Mouse (Mus musculus): ENCODE data around the gene Gm525. TPM values are rescaled to one million over a fixed set of nuclear protein-coding genes. Genes with fewer than 3 reads are reported as not detected.
"Not testable (repeated sequence)": the region's sequence is repeated elsewhere in the genome, so short reads cannot be mapped to it uniquely, and the experiment has no call there.

The Gm525 gene
- polyA plus RNA-seq, 1 experiment from 2014 or later: not detected

DNA sequence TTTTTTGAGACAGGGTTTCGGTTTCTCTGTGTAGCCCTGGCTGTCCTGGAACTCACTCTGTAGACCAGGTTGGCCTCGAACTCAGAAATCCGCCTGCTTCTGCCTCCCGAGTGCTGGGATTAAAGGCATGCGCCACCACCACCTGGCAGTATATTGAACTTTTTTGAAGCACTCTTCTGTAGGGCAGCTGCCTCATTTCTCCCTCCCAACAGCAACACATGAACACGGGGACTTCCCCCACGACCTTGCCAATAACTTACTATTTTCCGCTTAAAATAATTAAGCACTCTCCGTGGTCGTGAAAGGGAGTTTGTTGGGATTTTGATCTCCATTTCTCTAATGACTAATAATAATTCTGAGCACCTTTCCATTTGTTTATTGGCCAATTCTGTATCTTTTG is 23.7 kb downstream of the Gm525 start:
- H3K79me2 ChIP-seq (ENCODE audit: inconsistent target); H3K4me3 ChIP-seq (ENCODE audit: inconsistent target); H3K36me3 ChIP-seq (ENCODE audit: inconsistent target); H3K27ac ChIP-seq: not testable (repeated sequence)
- WGBS (ENCODE audit: missing documents): 91% methylated on average over 10 of the region's 10 CpGs

DNA sequence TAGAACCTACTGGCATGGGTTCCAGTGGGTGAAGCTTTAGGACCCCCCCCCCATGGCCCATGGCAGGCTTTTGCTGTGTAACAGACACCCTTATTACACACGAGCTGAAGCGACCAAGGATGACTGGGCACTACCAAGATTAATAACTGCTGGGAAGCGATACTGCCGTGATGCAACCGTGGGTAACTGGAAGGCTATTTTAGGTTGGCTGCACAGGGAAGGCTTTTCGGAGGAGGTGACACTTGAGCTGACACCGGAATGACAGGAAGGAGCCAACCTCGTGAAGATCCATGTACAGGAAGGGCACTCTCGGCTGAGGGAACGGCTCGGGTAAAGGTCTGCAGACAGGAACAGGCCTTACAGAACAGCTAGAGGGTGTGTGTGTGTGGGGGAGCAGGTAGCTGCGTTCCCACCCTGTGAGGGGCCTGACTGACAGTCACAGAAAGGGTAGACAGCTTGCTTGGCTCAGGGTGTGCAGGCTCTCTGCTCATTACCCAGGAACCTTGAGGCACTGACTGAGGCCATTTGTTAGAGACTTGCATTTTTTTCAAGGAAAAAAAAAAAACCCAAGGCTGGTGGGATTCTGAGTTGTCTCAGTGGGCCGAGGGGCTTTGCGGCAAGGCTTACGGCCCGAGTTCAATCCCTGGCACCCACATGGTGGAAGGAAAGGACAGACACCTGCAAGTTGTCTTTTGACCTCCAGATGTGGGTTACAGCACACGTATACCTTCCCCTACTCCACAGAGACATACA is 24.6 kb downstream of the Gm525 start:
- WGBS (ENCODE audit: missing documents): 53% methylated on average over 17 of the region's 17 CpGs
- no peaks in the 10 kb centered on the region for H3K79me2 ChIP-seq (ENCODE audit: inconsistent target)
- H3K36me3 ChIP-seq (ENCODE audit: inconsistent target): no peaks in the 10 kb centered on the region
- H3K4me3 ChIP-seq (ENCODE audit: inconsistent target): no peak overlapping the region
- no peak overlapping the region for H3K27ac ChIP-seq

DNA sequence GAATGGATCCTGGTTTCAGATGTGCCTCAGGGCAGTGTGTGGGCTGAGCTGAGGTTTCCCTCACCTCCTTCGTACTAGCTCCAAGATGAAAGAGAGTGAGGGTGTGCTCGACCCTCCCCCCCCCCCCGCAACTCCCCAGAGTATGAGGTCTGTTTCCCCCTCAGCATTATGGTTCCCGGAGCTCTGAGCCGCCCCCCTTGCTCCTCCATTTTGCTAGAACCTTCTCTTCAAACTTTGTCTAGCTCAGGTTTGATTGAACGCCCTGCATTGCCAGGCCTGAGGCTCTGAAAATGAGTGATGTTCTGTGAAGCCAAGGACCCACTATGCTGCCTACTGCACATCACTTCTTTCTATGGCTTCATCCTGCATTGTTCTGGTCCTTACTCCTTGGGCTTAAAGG is 25.3 kb downstream of the Gm525 start:
- Histone ChIP-seq H3K27ac (no peak overlapping the region), H3K79me2 (ENCODE audit: inconsistent target) (no peaks in the 10 kb centered on the region), H3K4me3 (ENCODE audit: inconsistent target) (no peak overlapping the region), H3K36me3 (ENCODE audit: inconsistent target) (no peaks in the 10 kb centered on the region)
- WGBS (ENCODE audit: missing documents): 81% methylated on average over 5 of the region's 6 CpGs

- H3K79me2 ChIP-seq (ENCODE audit: inconsistent target): no peaks in the 10 kb centered on the region
- peak overlapping the region; percentile 38 for H3K4me3 ChIP-seq (ENCODE audit: inconsistent target)
- no peak overlapping the region for H3K27ac ChIP-seq
- WGBS (ENCODE audit: missing documents): 1% methylated on average over 9 of the region's 9 CpGs
- H3K36me3 ChIP-seq (ENCODE audit: inconsistent target): no peaks in the 10 kb centered on the region
Observed at GRCm38 (mm10) chr11:89100403-89100802, 26.8 kb downstream of the Gm525 start.

DNA sequence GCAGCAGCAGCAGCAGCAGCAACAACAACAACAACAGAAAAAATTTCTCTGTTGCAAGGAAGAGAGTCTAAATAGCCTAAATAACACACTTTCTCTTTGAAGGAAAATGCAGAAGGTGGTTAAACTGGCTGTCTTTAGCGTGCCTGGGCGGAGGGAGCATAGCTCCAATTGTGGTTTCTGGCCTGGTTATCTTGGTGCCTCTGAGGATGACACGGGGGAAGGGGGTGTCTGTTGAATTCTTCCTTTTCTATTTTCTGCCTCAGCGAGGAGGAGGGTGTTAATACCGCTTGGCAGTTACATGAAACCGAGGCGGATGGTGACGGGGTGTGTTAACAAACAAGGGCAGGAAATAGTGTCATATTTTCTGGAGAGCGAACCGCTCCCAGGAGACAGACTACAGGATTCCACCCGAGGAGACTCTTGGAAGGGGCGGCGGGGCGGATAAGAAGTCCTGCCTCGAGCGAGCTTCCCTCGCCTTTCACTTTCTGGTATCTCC is 27.2 kb downstream of the Gm525 start:
- Histone ChIP-seq H3K4me3 (ENCODE audit: inconsistent target) (peak overlapping the region; percentile 38), H3K36me3 (ENCODE audit: inconsistent target) (no peaks in the 10 kb centered on the region), H3K27ac (no peak overlapping the region), H3K79me2 (ENCODE audit: inconsistent target) (no peaks in the 10 kb centered on the region)
- WGBS (ENCODE audit: missing documents): 11% methylated on average over 17 of the region's 17 CpGs

- WGBS (ENCODE audit: missing documents): 93% methylated on average over 14 of the region's 14 CpGs
- Histone ChIP-seq H3K27ac (no peak overlapping the region), H3K4me3 (ENCODE audit: inconsistent target) (no peak overlapping the region), H3K36me3 (ENCODE audit: inconsistent target) (no peaks in the 10 kb centered on the region), H3K79me2 (ENCODE audit: inconsistent target) (no peaks in the 10 kb centered on the region)
Observed at GRCm38 (mm10) chr11:89103166-89103565, 29.5 kb downstream of the Gm525 start.

DNA sequence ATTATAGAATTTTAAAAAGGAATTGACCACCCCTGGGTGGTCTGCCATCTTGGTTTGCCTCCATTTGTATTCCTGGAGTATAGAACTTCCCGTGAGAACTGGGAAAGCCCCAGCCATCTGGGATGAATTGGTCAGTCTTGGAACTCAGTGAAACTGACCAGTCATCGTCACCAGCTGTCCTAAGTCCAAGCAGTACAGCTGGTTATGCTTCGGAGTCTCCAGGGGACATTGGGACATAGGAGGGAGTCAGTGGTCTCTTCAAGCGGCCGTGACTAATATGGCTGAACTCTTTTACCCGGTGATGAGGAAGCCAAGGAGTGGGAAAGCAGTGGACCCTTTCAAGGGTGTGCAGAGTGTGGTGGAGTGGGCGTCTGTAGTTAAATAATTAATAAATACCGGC is 31.6 kb downstream of the Gm525 start:
- WGBS (ENCODE audit: missing documents): 100% methylated on average over 6 of the region's 8 CpGs
- no peaks in the 10 kb centered on the region for H3K36me3 ChIP-seq (ENCODE audit: inconsistent target)
- no peaks in the 10 kb centered on the region for H3K79me2 ChIP-seq (ENCODE audit: inconsistent target)
- no peak overlapping the region for H3K4me3 ChIP-seq (ENCODE audit: inconsistent target)
- H3K27ac ChIP-seq: no peak overlapping the region

DNA sequence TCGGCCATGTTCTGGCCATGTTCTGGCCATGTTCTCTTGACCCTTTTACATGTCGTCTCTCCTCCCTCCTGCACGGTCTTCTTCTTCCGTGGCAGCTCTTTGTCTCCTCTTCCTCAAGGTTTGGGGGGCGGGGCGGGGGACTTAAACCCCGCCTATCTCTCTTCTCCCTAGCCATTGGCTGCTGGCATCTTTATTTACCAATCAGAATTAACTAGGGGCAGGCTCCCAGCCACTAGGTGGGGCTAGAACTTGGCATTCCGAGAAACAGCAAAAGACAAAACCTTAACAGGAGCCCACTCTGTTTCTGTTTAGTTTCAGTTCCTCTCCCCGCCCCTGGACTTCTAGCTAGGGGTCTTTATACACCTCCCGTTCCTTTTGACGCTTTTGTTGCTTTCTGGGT is 32.2 kb downstream of the Gm525 start:
- Histone ChIP-seq H3K4me3 (ENCODE audit: inconsistent target) (no peak overlapping the region), H3K79me2 (ENCODE audit: inconsistent target) (no peaks in the 10 kb centered on the region), H3K27ac (no peak overlapping the region), H3K36me3 (ENCODE audit: inconsistent target) (no peaks in the 10 kb centered on the region)
- 60% methylated on average over 10 of the region's 11 CpGs for WGBS (ENCODE audit: missing documents)

- no peak overlapping the region for H3K27ac ChIP-seq
- 78% methylated on average over 12 of the region's 12 CpGs for WGBS (ENCODE audit: missing documents)
- no peaks in the 10 kb centered on the region for H3K36me3 ChIP-seq (ENCODE audit: inconsistent target)
- H3K79me2 ChIP-seq (ENCODE audit: inconsistent target): no peaks in the 10 kb centered on the region
- H3K4me3 ChIP-seq (ENCODE audit: inconsistent target): no peak overlapping the region
Observed at GRCm38 (mm10) chr11:89107180-89107807, 33.7 kb downstream of the Gm525 start.

DNA sequence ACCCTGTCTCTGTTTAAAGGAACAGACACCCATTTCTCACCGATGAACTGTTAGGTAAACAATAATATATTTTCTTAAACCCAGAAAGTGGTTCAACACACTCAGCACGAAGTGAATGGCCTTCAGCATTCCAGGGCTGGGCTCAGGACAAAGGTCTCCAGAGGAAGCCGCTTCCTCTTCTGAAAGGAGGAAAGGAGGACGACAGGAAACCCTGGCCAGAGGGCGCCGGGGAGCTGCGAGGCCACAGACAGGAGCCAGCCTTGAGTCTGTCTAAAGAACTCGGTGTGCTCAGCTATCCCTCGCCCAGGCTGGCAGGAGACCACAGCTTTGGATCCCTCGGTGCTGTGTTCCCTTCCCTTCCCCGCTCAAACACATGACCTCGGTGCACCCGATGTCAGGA is 50.8 kb downstream of the Gm525 start:
- Histone ChIP-seq H3K36me3 (ENCODE audit: inconsistent target) (no peaks in the 10 kb centered on the region), H3K27ac (no peak overlapping the region), H3K4me3 (ENCODE audit: inconsistent target) (no peak overlapping the region), H3K79me2 (ENCODE audit: inconsistent target) (no peaks in the 10 kb centered on the region)
- WGBS (ENCODE audit: missing documents): 10% methylated on average over 13 of the region's 13 CpGs

- Histone ChIP-seq H3K36me3 (ENCODE audit: inconsistent target) (no peaks in the 10 kb centered on the region), H3K79me2 (ENCODE audit: inconsistent target) (no peaks in the 10 kb centered on the region), H3K27ac (no peak overlapping the region), H3K4me3 (ENCODE audit: inconsistent target) (no peak overlapping the region)
- 66% methylated on average over 4 of the region's 4 CpGs for WGBS (ENCODE audit: missing documents)
Observed at GRCm38 (mm10) chr11:89130856-89131255, 57.2 kb downstream of the Gm525 start.

DNA sequence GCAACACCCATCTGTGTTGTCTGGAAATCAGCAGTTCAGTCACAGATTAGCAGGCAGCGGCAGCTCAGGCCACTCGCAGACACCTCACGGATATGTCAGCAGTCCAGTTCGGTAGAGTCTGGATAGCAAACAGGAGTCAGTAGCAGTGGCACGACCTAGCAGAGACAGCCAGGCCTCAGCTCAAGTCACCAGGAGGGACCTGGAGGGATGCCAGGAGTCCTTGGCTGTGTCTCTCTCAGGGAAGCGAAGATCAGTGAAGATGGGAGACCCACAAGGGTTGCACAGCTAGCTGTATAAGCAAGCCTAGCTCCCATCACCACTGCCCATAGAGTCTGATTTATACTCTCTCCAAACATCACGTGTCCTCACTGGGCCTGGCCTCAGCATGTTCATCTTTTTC is 58.8 kb downstream of the Gm525 start:
- H3K27ac ChIP-seq: no peak overlapping the region
- no peak overlapping the region for H3K4me3 ChIP-seq (ENCODE audit: inconsistent target)
- H3K36me3 ChIP-seq (ENCODE audit: inconsistent target): no peaks in the 10 kb centered on the region
- H3K79me2 ChIP-seq (ENCODE audit: inconsistent target): no peaks in the 10 kb centered on the region
- 87% methylated on average over 7 of the region's 7 CpGs for WGBS (ENCODE audit: missing documents)

- WGBS (ENCODE audit: missing documents): 65% methylated on average over 2 of the region's 2 CpGs
- H3K27ac ChIP-seq: no peak overlapping the region
- no peaks in the 10 kb centered on the region for H3K36me3 ChIP-seq (ENCODE audit: inconsistent target)
- H3K4me3 ChIP-seq (ENCODE audit: inconsistent target): no peak overlapping the region
- no peaks in the 10 kb centered on the region for H3K79me2 ChIP-seq (ENCODE audit: inconsistent target)
Observed at GRCm38 (mm10) chr11:89134211-89134610, 60.6 kb downstream of the Gm525 start.

DNA sequence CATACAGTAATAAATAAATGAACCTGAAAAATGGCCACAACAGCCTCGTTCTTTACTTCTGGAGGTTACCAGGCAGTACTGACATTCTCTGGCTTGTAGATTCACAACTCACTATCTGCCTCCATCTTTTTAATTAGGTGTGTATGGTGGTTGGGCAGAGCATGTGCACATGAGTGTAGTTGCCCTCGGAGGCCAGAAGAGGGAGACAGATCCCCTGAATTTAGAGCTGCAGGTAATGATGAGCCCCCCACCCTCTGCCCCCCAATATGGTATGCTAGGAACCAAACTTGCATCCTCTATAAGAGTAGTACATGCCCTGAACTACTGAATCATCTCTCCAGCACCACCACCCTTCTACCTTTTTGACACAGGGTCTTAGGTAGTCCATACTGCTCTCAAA is 64.3 kb downstream of the Gm525 start:
- Histone ChIP-seq H3K79me2 (ENCODE audit: inconsistent target) (no peaks in the 10 kb centered on the region), H3K4me3 (ENCODE audit: inconsistent target) (no peak overlapping the region), H3K27ac (no peak overlapping the region), H3K36me3 (ENCODE audit: inconsistent target) (no peaks in the 10 kb centered on the region)
- WGBS (ENCODE audit: missing documents): 95% methylated on average over 2 of the region's 2 CpGs
